Mouse (Mus musculus) hindbrain, postnatal 0 days (tissue): ENCODE measurements around the gene Il31ra. TPM values are rescaled to one million over a fixed set of nuclear protein-coding genes. Genes with fewer than 3 reads are reported as not detected.
"Not testable (repeated sequence)": the region's sequence is repeated elsewhere in the genome, so short reads cannot be mapped to it uniquely, and the experiment has no call there.

Source experiments
- ATAC-seq: fragments of 200-750 bp; cut with Nextera tagmentation; 2 replicates; pipeline ENCODE4 v1.8.0; 2017; ENCODE audit warnings: mild to moderate bottlenecking, moderate TSS enrichment, moderate library complexity
- DNase-seq: peaks from one replicate; pipeline ENCODE4 v3.0.0-alpha.2; 2015; ENCODE audit warnings: low spot score
- H3K27ac ChIP-seq: fragments of 300-500 bp; sonication (generic); 2 replicates; pipeline ENCODE4 v1.5.1; 2014; ENCODE audit warnings: mild to moderate bottlenecking
- H3K27me3 ChIP-seq: fragments of 300-500 bp; sonication (generic); 2 replicates; pipeline ENCODE4 v1.6.1; 2014; ENCODE audit warnings: low read length, mixed read lengths; ENCODE audit not compliant: insufficient read depth
- H3K36me3 ChIP-seq: fragments of 300-500 bp; sonication (generic); 2 replicates; pipeline ENCODE4 v1.6.1; 2014; ENCODE audit warnings: low read length, mixed read lengths; ENCODE audit not compliant: insufficient read depth
- H3K4me1 ChIP-seq: fragments of 300-500 bp; sonication (generic); 2 replicates; pipeline ENCODE4 v1.6.1; 2014; ENCODE audit warnings: antibody characterized with exemption, low read length, mixed read lengths; ENCODE audit not compliant: insufficient read depth
- H3K4me2 ChIP-seq: fragments of 300-500 bp; sonication (generic); 2 replicates; pipeline ENCODE4 v1.6.1; 2014; ENCODE audit warnings: low read depth, mild to moderate bottlenecking, low read length, moderate library complexity, mixed read lengths
- H3K4me3 ChIP-seq: fragments of 300-500 bp; sonication (generic); 2 replicates; pipeline ENCODE4 v1.5.1; 2014; ENCODE audit warnings: low read length
- H3K9ac ChIP-seq: fragments of 300-500 bp; sonication (generic); replicated peaks from 2 replicates; pipeline ENCODE4 v1.6.1; 2014; ENCODE audit warnings: mild to moderate bottlenecking, low read length, moderate library complexity, mixed read lengths
- H3K9me3 ChIP-seq: fragments of 300-500 bp; sonication (generic); 2 replicates; pipeline ENCODE4 v1.6.1; 2016; ENCODE audit warnings: low read length, mixed read lengths
- CTCF ChIP-seq: IDR thresholded peaks from 2 replicates; pipeline ENCODE4 v1.5.1; 2016; ENCODE audit warnings: antibody characterized with exemption, control low read depth, low read depth
- WGBS: fragments of 180-500 bp; shearing (Covaris S2); extraction: QIAGEN DNeasy Blood & Tissue Kit; methylation state at CpG from one replicate; pipeline ENCODE4 v1.1.7; 2014; 5-methylcytosine and 5-hydroxymethylcytosine counted together
- polyA plus RNA-seq: library from polyadenylated mRNA; unstranded; fragments of >200 nt; fragmentation: Nextera tagmentation; extraction: Ambion mirVana; gene quantifications from 2 replicates; pipeline ENCODE4 v1.2.1, GENCODE M21; 2015
- total RNA-seq: library from RNA; depleted of rRNA; stranded (reverse); fragments of >200 nt; gene quantifications from 2 replicates; pipeline ENCODE4 v1.2.3, GENCODE M21; 2014; rRNA removed

Il31ra gene
- 0.11 TPM in 1 of 2 replicates, not detected in the other for total RNA-seq
- polyA plus RNA-seq: 0.09 TPM in 1 of 2 replicates, not detected in the other

DNA sequence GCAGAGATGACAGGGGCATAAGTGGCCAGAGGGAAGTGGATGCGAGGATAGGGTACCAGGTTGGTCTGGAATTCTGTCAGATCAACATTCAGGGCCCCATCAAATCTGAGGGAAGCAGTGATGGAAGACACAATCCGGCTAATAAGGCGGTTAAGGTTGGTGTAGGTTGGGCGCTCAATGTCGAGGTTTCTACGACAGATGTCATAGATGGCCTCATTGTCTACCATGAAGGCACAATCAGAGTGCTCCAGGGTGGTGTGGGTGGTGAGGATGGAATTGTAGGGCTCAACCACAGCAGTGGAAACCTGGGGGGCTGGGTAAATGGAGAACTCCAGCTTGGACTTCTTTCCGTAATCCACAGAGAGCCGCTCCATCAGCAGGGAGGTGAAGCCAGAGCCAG, at the start of gene Il31ra:
Gene Il31ra, minus strand, starts transcription at position 101 of the 400 bp plus-strand sequence.
- not testable (repeated sequence) for H3K27ac ChIP-seq, H3K4me3 ChIP-seq, H3K9ac ChIP-seq, H3K4me1 ChIP-seq, DNase-seq, H3K4me2 ChIP-seq, ATAC-seq, H3K9me3 ChIP-seq, H3K27me3 ChIP-seq, H3K36me3 ChIP-seq
- 88% methylated on average over 4 of the region's 8 CpGs for WGBS

- Histone ChIP-seq H3K4me1 (no peaks in the 10 kb centered on the region), H3K36me3 (no peaks in the 10 kb centered on the region), H3K27ac (no peak overlapping the region), H3K4me2 (no peak overlapping the region), H3K4me3 (no peak overlapping the region), H3K9me3 (no peaks in the 10 kb centered on the region), H3K9ac (no peak overlapping the region), H3K27me3 (no peaks in the 10 kb centered on the region)
- no peak for TF ChIP-seq CTCF
- WGBS: 83% methylated on average over 3 of the region's 3 CpGs
- DNase-seq: no peak
- no peak for ATAC-seq
These were observed 48.7 kb upstream of the Il31ra start for GRCm38 (mm10) chr13:112642897-112643296.

GRCm38 (mm10) chr13:112639111-112639510, 45.0 kb upstream of the Il31ra start:
- TF ChIP-seq CTCF: no peak
- ATAC-seq (no peak), DNase-seq (no peak)
- Histone ChIP-seq H3K27me3 (no peaks in the 10 kb centered on the region), H3K27ac (no peak overlapping the region), H3K36me3 (no peaks in the 10 kb centered on the region), H3K4me3 (no peak overlapping the region), H3K9me3 (no peaks in the 10 kb centered on the region), H3K4me1 (no peaks in the 10 kb centered on the region), H3K4me2 (no peak overlapping the region), H3K9ac (no peak overlapping the region)
- 58% methylated on average over 4 of the region's 4 CpGs for WGBS

DNA sequence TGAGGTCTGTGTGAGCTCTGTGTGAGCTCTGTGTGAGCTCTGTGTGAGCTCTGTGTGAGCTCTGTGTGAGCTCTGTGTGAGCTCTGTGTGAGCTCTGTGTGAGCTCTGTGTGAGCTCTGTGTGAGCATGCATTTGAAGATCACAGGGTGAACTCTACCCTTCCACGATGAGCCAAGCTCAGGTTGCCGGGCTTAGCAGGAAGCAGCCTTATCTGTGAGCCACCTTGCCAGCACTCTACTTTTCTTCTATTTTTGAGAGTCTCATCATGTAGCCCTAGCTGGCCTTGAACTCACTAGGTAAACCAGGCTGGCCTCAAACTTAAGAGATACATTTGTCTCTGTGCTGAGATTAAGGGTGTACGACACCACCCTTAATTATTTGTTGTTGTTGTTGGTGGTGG, 42.3 kb upstream of the Il31ra start:
- no peak for ATAC-seq
- DNase-seq: no peak
- Histone ChIP-seq H3K9ac (no peak overlapping the region), H3K4me2 (no peak overlapping the region), H3K36me3 (no peaks in the 10 kb centered on the region), H3K9me3 (no peaks in the 10 kb centered on the region), H3K27ac (no peak overlapping the region), H3K27me3 (no peaks in the 10 kb centered on the region), H3K4me3 (no peak overlapping the region), H3K4me1 (no peaks in the 10 kb centered on the region)
- TF ChIP-seq CTCF: no peak
- WGBS: 42% methylated on average over 3 of the region's 3 CpGs

DNA sequence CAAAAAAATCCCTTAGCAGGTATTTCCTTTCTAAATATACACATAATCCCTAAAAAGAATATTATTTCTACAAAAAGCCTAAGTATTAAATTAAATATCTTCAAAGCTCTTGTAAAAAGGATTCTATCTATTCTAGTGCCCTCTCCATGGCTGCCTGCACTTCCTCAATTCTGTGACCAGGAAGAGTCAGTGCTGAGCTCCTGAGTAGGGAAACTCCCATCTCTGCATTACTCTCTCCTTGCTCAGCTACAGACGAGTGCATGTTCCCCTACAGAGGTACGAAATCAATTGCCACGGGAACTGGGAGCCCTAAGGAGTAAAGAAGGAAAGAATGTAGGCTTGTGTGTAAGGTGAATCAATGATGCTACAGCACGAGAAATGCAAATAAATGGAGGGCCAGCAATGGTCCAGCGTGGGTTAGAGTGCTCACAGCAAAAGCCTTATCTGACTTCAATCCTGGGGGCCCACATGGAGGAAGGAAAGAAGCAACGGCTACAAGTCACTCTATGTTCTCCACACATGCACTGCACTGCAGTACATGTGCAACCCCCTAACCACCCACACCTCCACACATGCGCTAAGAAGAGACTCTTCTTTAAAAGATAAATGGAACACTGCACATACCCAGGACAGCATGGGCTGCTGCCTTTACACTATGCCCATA, 41.1 kb upstream of the Il31ra start:
- Histone ChIP-seq H3K4me2 (no peak overlapping the region), H3K27me3 (no peaks in the 10 kb centered on the region), H3K4me1 (no peaks in the 10 kb centered on the region), H3K9ac (no peak overlapping the region), H3K4me3 (no peak overlapping the region), H3K27ac (no peak overlapping the region), H3K9me3 (no peaks in the 10 kb centered on the region), H3K36me3 (no peaks in the 10 kb centered on the region)
- DNase-seq (no peak), ATAC-seq (no peak)
- 65% methylated on average over 7 of the region's 7 CpGs for WGBS
- TF ChIP-seq CTCF: no peak

DNA sequence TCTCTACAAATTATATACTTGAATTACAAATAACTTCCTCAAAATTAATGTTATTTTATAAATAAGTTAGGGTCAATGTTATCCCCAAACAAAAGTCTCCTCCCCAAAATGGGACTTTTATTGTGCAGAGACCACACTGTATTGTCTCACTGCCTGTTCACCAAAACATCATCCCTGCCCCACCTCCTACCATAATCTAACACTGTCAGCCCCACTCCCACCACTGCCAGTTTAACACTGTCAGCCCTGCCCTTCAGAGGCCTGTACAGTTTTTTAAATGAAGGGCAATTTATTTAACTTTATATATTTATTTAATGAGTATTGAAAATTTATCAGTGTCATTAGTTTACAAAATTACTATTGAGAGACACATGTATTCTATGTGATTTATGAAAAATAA, 31.4 kb upstream of the Il31ra start:
- H3K9me3 ChIP-seq: no peaks in the 10 kb centered on the region
- H3K27ac ChIP-seq: no peak overlapping the region
- no peak overlapping the region for H3K4me2 ChIP-seq
- no peaks in the 10 kb centered on the region for H3K4me1 ChIP-seq
- ATAC-seq (no peak), DNase-seq (no peak)
- no peak for TF ChIP-seq CTCF
- H3K9ac ChIP-seq: no peak overlapping the region
- H3K36me3 ChIP-seq: no peaks in the 10 kb centered on the region
- H3K27me3 ChIP-seq: no peaks in the 10 kb centered on the region
- H3K4me3 ChIP-seq: no peak overlapping the region

DNA sequence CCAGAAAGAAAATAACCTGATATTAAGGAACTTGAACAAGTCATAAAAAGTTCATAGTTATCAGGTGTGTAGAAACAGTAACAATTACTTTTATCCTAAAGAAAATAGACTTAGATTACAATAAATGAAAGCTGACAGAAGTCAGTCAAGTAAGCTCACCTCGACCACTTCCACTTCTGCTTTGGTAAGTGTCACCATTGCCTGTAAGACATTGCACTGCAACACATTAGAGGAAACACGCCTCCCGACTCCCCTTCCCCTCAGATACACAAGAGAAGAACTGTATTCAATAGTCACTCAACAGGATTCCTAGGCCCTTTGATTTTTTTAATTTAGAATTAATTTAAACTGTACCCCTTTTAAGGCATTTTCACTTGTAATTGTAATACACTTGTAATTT, 30.5 kb upstream of the Il31ra start:
- ATAC-seq (no peak), DNase-seq (no peak)
- TF ChIP-seq CTCF: no peak
- Histone ChIP-seq H3K9ac (no peak overlapping the region), H3K4me2 (no peak overlapping the region), H3K4me1 (no peaks in the 10 kb centered on the region), H3K4me3 (no peak overlapping the region), H3K27ac (no peak overlapping the region), H3K9me3 (no peaks in the 10 kb centered on the region), H3K27me3 (no peaks in the 10 kb centered on the region), H3K36me3 (no peaks in the 10 kb centered on the region)
- 86% methylated on average over 3 of the region's 3 CpGs for WGBS
